Mouse (Mus musculus): ENCODE data around the gene Npat.

The Npat gene

GRCm38 (mm10) chr9:53609968-53610781 is 73.3 kb downstream of the Npat start, which contains the start of gene Acat1:
Gene Acat1, minus strand, starts transcription at chr9:53610382.
- DNase-seq (ENCODE audit: low spot score): peak; percentile 95

- DNase-seq (ENCODE audit: low spot score): no peak
Measured at GRCm38 (mm10) chr9:53614286-53614685, 77.4 kb downstream of the Npat start.

GRCm38 (mm10) chr9:53615246-53615645 is 78.4 kb downstream of the Npat start:
- no peak for DNase-seq (ENCODE audit: low spot score)

All from lung, postnatal 25 days (tissue).